Mouse (Mus musculus) ZHBTc4 (cell line): ENCODE measurements around the gene Lfng.
A peak's percentile ranks its signal among the peaks of the same experiment; 100 is the strongest.

Source experiments
- DNase-seq: peaks from one replicate; pipeline ENCODE4 v3.0.0-alpha.2; 2011; ENCODE audit warnings: low read depth, low spot score

The Lfng gene

DNA sequence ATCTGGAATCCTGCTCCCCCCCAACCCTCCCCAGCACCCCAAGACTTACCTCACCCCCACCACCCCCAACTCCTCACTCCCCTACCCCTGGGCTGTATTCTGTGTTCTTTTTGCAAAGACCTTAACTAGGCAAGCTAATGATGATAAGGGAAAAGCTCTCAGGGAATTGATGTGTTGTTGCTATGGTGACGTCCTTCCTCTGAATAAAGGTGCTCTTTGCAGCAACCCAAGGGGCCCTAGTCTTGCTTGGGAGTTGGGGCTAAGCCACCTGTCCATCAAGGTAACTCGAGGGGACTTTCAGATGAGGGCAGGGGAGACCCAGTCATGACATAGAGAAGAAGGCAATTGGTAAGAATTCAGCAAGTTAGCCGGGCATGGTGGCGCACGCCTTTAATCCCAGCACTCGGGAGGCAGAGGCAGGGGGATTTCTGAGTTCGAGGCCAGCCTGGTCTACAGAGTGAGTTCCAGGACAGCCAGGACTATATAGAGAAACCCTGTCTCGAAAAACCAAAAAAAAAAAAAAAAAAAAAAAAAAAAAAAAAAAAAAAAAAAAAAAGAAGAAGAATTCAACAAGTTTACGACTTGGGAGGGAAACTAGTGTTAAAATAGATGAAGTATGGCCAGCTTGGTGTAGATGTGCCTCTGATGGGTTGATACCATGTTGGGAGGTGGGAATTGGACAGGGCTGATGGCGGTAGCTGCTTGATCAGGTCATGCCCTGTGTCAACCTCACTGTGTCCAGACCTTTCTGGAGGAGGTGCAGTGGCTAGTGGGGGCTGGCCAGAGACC, 8.4 kb downstream of the Lfng start:
- no peak for DNase-seq

DNA sequence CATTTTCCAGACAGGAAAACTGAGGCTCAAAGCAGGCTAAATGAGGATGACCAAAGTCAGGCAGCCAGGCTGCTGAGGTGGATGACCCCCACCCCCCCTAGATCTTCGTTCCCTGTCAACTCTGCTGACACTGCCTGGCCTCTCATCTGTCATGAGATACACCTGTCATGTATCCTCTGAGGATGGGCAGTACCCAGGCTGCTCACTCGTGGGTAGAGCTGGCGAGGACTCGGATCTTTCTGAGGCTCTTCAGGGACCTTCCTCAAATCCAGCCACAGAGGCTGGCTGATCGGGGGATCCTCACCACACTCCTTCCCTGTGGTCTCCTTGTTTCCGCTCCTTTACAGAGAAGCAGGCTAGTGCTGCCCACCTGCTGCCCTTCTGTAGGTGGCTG, 9.0 kb downstream of the Lfng start:
- DNase-seq: no peak

DNA sequence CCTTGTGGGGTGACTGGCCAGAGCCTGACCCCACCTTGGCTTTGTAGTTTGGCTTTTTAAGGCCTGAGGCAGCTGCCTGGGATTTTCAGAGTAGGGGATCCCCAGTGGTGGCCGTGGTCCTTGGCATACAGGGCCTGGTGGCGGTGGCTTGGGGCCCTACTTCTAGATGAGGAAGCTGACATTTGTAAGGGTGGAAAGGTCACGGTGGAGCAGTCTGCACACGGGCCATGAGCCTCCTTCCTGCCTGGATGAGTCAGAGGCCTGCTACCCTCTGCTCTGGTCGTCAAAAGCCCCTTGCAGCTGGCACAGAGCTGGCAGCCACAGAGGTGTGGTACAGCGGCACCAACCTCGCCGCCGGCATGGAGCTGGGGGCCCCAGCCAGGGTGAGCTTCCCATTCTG, 9.6 kb downstream of the Lfng start:
- no peak for DNase-seq

DNA sequence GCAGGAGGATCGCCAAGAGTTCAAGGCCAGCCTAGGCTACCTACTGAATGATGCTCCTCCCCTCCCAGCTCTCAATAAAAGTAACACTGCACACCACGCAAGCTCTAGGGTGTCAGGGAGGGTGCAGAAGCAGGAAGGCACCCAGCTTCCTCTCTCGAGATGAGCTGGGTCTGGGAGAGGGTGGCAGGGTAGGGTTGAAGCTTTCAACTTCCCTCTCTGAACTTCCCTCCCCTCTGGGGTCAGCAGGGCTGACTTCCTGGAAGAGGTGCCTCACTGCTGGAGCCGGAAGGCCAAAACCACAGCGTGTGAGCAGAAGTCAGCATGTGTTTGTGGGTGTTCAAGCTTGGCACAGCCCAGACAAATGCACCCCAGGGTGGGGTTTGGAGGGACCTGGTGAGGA, 10.6 kb downstream of the Lfng start:
- DNase-seq: no peak

DNA sequence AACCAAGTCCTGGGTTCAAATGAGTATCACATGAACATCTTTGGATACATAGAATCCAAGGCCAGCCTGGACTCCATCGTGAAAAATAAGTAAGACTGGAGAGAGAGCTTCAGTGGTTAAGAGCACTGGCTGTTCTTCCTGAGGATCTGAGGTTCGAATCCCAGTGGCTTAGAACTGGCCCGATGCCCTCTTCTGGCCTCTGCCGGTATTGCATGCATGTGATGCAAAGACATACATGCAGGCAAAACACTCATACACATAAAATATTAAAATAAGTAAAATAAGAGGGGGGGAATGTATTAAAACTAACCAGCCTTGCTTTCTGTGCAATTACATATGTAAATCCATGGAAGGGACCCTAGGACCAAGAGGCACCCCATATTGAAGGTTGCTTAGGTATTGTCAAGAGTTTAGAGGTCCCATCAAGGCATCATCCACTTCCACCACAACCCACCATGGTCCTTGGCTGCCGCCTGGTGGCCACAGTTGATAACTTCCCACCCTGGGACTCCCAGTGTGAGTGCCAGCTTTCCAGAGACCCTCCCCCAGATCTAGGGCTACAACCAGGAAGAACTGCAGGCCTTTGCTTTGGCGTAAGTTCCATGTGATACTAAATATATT, 12.1 kb downstream of the Lfng start:
- peak; percentile 90 for DNase-seq

DNA sequence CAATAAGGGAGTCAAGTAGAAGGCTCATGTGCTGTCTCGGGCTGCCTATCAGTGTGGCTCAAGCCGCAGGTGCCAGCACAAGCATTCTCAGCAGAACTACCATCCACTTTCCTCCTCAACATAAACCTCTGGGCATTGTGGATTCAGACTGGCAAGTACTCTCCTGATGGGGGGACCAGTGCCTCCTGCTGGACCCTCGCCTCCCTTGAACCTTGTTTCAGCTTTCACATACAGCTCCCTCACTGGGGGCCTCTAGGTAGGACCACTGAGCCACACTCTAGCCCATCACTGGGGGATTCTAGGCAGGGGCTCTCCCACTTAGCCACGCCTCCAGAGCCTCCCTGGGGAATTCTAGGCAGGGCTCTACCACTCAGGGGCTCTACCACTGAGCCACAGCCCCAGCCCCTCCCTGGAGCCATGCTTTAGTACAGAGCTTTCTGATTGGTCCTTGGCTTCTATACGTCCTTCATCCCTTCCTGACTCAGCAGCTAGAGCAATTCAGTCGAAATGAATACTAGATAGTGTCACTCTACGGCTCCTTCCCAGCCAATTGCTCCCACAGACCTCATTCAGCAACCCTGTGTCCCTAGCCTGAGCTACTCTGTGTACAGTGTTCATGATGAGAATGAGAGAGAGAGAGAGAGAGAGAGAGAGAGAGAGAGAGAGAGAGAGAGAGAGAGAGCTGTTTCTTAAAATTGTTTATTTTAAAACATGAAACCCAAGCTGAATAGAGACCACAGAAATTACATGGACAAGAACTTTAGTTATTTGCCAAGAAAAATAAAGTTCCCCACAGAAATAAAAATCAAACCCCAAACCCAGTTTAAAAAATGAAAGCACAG, 13.0 kb downstream of the Lfng start:
- DNase-seq: no peak

DNA sequence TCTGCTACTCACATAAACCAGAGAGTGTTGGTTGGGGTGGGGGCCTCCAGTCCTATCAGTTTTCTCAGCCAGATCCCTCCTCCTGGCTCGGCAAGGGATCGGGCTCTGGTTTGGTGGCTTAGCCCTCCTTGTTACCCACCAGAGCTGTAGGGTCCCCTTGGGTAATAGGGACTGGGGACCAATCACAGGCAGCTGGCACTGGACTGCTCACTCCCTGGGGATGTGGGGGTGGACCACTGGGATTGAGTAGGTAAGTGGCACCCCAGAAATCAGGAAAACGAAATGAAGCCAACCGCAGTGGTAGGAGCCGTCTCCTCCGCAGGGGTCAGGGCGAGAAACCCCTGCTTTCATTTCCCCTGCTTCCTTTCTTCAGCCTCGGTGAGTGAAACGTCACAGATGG, 14.0 kb downstream of the Lfng start:
- no peak for DNase-seq

DNA sequence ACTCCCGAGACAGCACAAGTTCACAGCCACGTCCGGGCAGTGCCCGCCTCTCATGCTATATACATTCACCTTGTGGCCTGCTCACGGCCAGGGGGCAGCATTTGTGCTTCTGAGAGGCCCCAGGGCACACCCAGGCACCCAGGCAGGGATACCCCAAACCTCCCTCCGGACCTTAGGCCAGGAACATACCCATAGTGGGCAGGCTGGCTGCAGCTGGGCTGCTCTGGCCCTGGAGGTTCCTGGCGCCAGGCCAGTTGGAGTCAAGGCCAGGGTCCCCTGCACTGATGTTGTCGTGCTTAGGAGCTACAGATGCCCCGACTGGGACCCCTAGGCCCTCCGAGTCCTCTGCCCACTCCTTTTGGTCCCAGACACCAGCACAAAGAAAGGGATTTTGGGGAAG, 14.4 kb downstream of the Lfng start:
- DNase-seq: no peak

DNA sequence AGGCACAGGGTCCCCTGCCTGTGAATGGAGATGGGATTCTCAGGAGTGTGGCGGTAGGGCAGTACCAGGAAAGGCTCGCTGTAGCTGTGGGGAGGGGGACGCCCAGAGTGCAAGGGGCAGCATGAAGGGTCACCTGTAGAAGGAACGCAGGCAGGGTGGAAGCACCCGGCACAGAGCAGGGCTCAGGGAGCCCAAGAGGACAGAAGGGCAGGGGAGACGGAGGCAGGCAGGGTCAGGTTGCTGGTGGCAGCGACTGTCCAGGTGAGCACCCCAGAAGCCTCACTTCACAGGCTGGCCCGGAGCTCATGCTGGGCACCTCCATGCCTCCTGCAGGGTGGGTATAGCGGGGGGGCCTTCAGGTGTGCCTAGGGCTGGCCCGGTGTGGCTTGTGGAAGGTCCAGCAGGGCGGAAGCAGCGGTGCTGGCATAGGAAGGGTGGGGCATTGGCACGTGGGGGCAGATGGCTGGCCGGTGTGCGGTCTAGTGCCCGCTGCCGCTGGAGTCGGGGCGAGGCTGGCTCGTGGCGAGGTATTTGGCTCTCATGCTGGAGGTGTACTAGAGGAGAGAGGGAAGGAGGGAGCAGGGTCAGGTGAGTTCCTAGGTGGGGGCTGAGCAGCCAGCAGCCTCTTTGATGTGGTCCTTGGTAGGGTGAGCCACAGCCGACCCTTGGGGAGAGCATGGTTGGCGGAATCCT, 16.0 kb downstream of the Lfng start:
- no peak for DNase-seq

DNA sequence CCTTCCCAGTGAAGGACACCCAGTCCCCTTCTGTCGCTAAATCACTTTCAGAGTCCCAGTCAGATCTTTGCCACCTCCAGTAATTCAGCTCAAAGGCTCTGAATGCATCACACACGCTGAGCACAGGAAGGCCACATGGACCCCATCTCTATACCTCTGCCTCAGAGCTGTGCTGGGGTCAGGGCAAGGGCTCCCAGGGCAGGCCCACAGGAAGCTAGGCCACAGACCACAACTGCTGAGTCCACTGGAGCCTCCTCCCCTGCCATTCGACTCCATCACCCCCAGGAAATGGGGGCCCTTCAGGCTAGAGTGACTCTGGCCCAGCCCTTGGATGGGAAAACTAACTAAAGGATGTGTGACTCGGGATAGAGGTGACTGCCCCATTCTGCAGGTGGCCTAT, 16.7 kb downstream of the Lfng start:
- no peak for DNase-seq

DNA sequence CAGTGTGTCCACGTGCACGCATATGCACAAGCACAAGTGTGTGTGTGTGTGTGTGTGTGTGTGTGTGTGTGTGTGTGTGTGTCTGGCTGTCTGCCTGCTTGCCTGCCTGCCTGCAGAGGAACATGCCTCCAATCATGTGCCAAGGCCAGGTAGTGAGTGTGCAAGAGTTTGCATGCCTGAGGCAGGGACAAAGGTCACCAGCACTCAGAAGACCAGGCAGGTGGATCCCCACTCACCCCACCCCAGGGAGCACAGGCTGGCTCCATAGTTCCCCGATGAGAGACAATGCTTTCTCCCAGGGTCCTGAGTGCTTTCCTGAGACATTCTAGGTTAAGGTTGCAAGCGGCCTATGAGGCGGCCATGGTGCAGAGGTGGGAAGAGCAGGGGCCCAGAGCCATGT, 17.1 kb downstream of the Lfng start:
- DNase-seq: no peak

DNA sequence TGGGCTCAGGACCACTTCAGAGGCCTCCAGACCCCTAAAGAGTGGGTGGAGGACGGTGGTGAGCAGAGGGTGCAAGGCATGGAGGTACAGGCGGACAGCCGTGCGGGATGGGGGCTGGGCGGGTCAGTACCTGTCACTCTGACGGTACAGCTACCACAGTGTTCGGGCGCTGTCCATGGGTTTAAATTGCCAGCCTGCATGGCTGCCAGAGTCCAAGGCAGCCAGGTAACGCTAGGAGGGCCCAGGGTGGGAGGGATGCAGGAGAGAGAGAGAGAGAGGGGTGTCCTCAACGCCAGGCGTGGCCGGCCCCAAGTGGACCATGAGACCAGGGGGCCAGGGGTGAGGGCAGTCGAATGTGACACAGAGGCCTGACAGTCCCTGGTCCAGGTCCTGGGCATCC, 17.8 kb downstream of the Lfng start:
- DNase-seq: no peak

DNA sequence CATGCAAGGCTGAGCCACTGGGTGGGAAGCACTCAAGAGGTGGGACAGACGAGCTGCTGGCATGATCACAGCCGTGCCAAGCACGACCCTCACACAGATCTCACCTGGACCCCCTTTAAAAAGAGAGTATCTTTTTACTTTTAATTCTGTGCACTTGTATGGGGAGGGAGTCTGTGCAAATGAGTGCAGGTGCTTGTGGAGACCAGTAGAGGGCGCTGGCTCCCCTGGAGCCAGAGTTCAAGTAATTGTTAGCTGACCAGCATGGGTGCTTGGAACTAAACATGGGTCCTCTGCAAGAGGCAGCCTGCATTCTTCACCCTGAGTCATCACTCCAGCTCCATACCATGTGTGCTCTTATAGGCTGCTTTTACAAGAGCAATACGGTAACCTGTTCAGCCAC, 20.5 kb downstream of the Lfng start:
- no peak for DNase-seq

DNA sequence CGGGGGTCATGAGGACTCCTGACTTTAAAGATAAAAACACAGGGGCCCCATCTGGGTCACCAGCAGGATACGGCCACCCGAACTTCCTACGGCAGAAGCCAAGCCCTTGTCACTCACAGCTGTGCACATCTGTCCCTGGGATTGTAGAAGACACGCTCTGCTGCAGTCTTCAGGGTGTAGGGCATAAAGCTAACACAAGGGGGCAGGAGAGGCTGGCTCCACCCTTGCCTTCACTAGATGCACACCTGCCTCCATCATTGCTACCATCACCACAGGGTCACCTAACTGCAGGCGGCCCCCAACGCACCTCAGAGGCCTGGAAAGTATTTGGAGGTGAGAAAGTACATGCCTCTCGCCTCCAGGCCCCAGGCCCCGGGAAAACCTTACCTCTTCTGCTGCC, 21.9 kb downstream of the Lfng start:
- peak; percentile 54 for DNase-seq

DNA sequence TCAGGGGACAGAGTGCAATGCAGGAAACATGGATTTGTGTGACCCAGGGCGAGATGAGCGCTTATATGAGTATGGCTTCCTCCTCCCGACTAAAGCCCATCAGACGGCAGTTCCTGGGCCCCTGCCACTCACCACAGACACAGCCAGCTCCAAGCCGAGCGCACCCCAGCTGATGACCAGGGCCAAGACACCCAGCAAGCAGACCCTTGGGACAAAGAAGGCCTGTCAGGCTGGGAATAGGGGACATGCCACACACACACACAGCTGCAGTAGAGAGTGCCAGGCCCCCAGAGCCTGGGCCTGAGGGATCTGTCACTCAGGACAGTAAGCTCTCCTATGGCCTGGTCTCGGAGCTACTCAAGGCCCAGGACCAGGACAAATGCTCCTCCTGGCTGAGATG, 26.3 kb downstream of the Lfng start:
- no peak for DNase-seq

DNA sequence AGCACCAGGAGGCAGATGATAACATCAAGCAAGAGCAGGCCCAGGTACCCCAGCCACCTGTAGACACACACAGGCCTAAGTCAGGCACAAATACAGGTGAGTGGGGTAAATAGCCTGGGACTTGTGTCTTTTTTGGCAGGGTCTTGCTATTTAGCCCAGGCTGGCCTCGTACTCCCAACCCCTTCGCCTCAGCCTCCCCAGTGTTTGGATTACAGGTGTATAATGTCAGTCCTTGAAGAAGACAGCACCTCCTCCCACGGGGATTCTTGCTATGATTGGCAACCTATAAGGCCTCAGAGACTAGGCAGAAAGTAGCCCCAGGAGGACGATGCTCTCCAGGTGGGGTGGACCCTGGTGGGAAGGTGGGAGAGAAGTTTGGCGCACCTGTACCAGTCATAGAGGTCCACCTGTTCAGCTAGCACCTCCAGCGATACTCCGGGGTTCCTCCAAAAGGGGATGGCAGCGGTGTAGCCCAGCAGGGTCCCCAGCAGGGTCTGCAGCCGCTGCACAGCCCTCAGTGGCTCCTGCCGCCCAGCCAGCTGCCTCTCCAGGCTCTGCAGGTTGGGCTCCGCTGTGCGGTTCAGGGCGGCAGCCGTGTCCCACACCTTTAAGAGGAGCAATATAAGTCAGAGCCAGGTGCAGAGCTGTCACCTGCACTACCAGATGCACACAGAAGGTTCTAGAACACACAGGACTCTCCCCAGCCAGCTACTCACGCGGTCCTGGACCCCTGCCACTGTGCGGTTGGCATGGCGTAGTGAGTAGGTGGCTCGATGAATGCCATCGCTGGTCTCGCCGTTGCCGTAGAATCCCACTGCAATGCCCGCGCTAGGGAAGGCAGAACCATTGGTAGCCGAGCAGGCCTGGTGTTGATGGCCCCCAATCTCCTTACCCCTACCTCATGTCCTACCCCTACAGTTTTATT, 27.9 kb downstream of the Lfng start:
- no peak for DNase-seq

DNA sequence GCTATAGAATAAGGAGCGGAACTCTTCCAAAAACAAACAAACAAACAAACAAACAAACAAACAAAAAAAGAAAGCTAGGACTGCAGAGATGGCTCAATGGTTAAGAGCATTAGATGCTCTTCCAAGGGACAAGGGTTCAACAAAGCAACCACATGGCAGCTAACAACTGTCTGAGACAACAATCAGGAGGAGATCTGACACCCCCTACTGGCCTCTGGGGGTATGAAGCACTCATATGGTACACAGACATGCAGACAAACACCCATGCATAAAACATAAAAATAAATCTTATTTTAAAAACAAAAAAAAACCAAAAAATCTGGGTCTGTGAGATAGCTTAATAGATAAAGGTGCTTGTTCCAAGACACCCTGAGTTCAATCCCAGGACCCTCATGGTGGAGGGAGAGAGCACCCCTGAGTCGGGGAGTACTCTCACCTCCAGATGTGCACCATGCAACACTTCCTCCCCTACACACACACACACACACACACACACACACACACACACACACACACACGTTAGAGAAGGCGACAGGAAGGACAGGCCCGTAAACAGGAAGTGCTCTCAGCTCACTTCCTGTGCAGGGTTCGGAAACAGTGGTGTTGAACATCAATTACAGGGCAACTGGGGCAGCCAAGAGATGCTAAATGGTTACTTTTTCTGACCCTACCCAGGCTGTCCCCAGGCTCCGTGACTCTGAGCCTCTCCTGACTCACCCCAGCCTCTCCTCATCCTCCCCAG, 29.4 kb downstream of the Lfng start:
- peak; percentile 53 for DNase-seq

DNA sequence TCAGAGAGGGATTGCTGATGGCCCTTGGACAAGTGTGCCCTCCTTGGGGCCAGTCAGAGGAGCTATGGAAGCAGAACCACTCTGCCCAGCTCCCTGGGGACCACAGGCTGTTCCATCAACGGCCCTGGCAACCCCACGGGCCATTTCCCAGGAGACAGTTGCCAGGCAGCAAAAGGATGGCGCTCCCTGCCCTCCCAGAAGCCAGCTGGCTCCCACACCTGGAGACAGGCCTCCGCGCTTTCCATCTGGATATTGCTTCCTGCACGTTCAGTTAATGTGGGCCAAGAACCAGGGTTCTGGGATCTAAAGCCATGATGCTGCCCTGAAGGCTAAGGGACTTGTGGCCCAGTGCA, 29.9 kb downstream of the Lfng start:
- no peak for DNase-seq

DNA sequence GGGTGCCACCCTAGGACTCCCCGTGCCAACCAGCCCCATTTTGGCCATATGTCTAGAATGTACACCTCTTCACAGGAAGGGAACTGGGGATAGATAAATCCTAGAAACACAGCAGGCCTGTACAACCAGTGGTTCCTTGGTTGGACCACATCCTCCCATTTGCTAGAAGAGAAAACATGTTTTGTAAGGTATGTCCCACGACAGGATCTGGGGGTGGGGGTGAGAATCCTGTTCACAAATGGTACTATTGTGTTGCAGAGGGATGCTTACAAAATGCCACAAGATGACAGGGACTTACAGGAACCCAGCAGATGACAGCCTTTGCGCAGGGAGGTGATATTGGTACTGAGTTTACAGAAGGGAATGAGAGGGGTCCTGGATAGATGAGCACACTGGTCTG, 30.9 kb downstream of the Lfng start:
- no peak for DNase-seq

DNA sequence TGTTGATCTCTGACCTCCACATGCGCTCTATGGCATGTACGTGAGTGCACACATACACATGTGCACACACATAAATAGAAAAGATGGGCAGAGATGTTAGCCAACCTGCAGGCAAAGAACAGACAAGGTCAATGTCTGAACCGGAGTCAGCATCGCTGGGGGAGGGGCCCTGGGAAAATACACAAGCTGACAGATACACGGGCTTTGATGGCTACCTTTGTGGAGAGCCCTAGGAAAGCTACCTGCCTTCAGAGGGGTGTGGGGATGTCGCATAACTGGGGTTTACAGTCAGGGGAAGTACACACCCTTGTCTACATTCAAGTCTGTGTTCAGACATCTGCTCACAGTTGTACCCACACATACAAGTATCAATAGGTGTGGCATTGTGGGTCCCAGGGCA, 31.4 kb downstream of the Lfng start:
- DNase-seq: no peak
